Mouse (Mus musculus): ENCODE measurements around the gene Matn4. TPM values are rescaled to one million over a fixed set of nuclear protein-coding genes. Genes with fewer than 3 reads are reported as not detected.

Matn4 gene
- total RNA-seq (2021), result 10 to 100 TPM; 10.3 to 11.2 TPM
- long read RNA-seq, experiment 1, partial matches to known transcripts, result 1 of 3 reads
- long read RNA-seq, experiment 1, other reads (novel, unspliced or antisense), result 1 of 3 reads
- long read RNA-seq, experiment 2, partial matches to known transcripts, result 1 of 2 reads
- long read RNA-seq, experiment 2, other reads (novel, unspliced or antisense), result 0 of 2 reads

GRCm38 (mm10) chr2:164405060-164405459 is at the start of gene Matn4:
Gene Matn4, minus strand, starts transcription at chr2:164405160.
- DNase-seq (ENCODE audit: low spot score in 2 of 2), result no peak
- TF ChIP-seq CTCF (conservative IDR thresholded peaks at IDR 0.05), result no peak
- H3K4me3 ChIP-seq, result peak within 1 kb of the TSS; percentile 42
- peak within 1 kb of the TSS; percentile 51; the same call in 1 of the 2 replicates for H3K27ac ChIP-seq

DNA sequence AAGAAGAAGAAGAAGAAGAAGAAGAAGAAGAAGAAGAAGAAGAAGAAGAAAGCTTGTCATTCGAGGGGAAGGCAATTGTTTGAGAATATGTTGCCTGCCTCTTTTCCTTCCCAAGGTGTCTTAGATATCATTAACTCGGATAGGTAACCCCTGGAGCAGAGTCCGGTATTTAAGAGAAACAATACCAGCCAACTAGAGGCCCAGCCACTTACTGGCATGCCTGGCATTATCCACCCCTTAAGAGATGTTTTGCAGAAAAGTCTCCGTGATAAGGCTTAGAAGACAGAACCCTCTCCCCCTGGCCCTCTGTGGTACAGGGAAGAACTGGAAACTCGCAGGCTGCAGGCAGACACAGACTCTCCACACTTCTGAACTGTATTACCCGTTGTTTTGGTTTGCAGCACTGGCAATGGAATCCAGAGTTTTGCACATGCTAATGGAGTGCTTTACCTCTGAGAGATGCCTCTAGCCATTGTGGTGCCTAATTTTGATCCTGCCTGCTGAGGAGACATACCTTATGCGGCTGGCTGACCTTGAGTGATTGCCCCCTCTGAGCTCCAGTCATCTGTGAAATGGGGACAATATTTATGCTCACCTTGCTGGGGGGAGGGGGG is 49.0 kb upstream of the Matn4 start:
- no peak for TF ChIP-seq CTCF (conservative IDR thresholded peaks at IDR 0.05)
- no peak overlapping the region for H3K4me3 ChIP-seq
- H3K27ac ChIP-seq, result no peak overlapping the region
- DNase-seq (ENCODE audit: low spot score in 2 of 2), result no peak

- TF ChIP-seq CTCF (conservative IDR thresholded peaks at IDR 0.05), result no peak
- DNase-seq (ENCODE audit: low spot score in 2 of 2), result no peak
- Histone ChIP-seq H3K27ac (no peak overlapping the region), H3K4me3 (no peak overlapping the region)
Measured at GRCm38 (mm10) chr2:164453047-164453757, 48.2 kb upstream of the Matn4 start.

DNA sequence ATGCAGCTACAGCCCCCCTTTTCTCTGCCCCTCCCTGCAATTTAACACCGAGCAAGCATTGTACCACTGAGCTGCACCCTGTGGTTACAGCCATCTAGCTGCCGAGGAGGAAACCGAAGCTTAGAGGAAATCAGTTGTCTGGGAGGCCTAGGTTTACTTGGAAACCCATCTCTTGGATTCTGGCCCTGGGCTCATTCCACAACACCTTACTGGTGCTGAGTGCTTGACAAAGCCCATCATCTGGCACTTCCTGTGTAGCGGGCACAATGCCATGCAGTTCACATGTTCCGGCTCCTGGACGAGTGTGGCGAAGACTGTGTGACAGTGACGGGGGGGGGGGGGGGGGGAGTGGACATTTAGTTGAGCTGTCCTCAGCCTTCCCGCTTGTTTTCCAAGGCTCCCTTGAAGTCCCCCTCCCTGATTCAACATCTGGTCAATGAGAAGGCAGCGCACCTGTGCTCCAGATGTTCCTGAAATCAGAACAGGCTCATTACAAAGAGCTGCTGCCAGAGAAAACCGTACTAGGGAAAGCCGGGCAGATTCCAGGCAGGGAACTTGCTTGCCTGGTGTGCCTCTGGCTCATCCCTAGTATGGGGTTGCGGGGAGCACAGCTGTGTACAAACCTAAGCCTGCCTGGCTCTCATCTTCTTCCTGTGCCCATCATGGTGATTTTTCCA is 47.2 kb upstream of the Matn4 start:
- DNase-seq (ENCODE audit: low spot score in 2 of 2), result no peak
- no peak overlapping the region for H3K4me3 ChIP-seq
- H3K27ac ChIP-seq, result no peak overlapping the region
- no peak for TF ChIP-seq CTCF (conservative IDR thresholded peaks at IDR 0.05)

GRCm38 (mm10) chr2:164449341-164450042 is 44.5 kb upstream of the Matn4 start:
- TF ChIP-seq CTCF (conservative IDR thresholded peaks at IDR 0.05), result no peak
- no peak overlapping the region for H3K27ac ChIP-seq
- no peak overlapping the region for H3K4me3 ChIP-seq
- DNase-seq (ENCODE audit: low spot score in 2 of 2), result no peak

- no peak for DNase-seq (ENCODE audit: low spot score in 2 of 2)
- Histone ChIP-seq H3K27ac (no peak overlapping the region), H3K4me3 (no peak overlapping the region)
- TF ChIP-seq CTCF (conservative IDR thresholded peaks at IDR 0.05), result no peak
Measured at GRCm38 (mm10) chr2:164448921-164449320, 44.0 kb upstream of the Matn4 start.

DNA sequence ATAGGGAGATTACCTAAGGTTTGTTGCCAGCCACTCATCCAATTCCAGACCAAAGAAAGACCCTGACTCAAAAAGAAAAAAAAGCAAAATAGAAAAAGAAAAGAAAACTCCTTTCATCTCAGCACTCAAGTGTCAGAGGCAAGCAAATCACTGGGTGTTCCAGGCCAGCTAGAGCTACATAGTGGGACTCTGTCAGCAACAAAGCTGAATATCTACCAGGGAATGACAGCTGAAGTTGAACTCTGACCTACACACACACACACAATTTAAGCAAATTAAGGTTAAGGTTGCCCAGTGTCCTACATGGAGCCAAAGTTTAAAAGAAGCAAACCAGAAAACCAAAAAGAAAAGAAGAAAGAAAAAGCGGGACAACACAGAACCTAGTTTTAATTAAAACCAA is 43.2 kb upstream of the Matn4 start:
- H3K27ac ChIP-seq, result no peak overlapping the region
- no peak for DNase-seq (ENCODE audit: low spot score in 2 of 2)
- no peak for TF ChIP-seq CTCF (conservative IDR thresholded peaks at IDR 0.05)

GRCm38 (mm10) chr2:164446086-164446469 is 41.1 kb upstream of the Matn4 start:
- no peak for DNase-seq (ENCODE audit: low spot score in 2 of 2)
- TF ChIP-seq CTCF (conservative IDR thresholded peaks at IDR 0.05), result no peak
- H3K27ac ChIP-seq, result no peak overlapping the region
- H3K4me3 ChIP-seq, result no peak overlapping the region

More for the DNA sequence above, 43.2 kb upstream of the Matn4 start:
- no peak overlapping the region for H3K4me3 ChIP-seq

DNA sequence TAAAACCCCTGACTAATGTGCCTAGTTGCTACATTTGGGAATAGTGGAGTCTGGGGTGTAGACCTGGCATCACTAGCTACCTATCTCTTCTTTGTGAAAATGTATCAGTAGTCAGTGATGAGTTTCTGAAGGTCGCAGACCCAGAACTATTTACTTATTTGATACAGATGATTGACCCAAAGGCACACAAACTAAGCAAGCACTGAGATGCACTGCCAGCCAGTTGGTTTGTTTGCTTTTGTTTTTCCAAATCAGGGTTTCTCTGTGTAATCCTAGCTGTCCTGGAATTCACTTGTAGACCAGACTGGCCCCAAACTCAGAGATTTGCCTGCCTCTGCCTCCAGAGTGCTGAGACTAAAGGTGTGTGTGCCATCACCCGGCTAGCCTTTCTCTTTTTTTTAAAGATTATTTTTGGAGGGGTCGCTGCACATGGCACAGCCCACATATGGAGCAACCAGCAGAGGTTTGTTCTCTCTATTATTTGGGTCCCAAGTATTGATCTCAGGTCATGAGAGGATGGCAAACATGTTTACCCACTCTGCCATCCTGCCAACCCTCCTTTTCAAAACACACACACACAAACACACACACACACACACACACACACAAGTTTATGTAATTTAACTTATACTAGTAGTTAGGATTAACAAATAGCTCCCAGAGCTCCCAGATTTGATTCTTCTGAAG is 40.6 kb upstream of the Matn4 start:
- no peak for TF ChIP-seq CTCF (conservative IDR thresholded peaks at IDR 0.05)
- H3K27ac ChIP-seq, result no peak overlapping the region
- H3K4me3 ChIP-seq, result no peak overlapping the region
- DNase-seq (ENCODE audit: low spot score in 2 of 2), result no peak

DNA sequence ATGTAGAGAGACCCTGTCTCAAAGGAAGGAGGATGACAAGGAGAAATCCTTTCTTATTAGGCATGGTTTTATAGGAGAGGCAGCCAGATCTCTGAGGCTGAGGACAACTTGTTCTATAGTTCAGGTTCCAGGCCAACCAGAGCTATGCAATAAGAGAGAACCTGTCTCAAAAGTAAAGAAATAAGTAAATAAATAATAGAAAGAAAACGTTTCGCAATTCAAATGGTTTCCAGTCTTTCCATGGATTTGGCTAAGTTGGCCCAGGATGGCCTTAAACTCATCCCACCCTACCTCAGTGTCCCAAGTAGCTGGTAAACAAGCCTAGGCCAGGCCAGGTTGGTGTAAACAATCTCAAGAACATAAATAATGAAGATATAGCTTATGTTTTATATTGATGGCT is 39.7 kb upstream of the Matn4 start:
- no peak overlapping the region for H3K4me3 ChIP-seq
- no peak overlapping the region for H3K27ac ChIP-seq
- TF ChIP-seq CTCF (conservative IDR thresholded peaks at IDR 0.05), result no peak
- no peak for DNase-seq (ENCODE audit: low spot score in 2 of 2)

DNA sequence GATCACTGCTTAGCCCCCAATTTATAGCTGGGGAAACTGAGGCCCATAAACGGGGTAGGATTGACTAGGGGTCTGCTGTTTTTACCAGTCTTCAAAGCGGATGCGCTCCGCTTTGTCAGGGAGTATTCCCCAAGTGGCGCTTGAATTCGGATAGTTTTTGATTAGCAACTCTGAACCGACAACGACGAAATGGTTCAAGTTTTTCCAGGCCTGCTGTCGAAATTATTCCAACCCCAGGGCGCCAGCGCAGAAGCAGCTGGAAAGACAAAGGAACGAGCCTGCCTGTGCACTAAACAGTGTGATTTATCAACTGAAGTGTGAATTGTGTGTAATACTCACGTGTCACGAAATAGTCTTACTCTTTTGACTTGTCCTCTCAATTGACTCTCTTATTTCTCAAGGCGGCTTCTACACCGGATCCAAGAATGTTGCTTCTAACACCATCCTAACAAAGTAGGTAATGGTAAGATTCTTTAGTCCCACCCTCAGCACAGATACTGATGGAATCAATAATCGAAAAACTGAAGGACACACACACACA is 38.6 kb upstream of the Matn4 start, which contains the start of gene Sdc4:
Gene Sdc4, minus strand, starts transcription at position 428 of the 541 bp plus-strand sequence.
- no peak for TF ChIP-seq CTCF (conservative IDR thresholded peaks at IDR 0.05)
- Histone ChIP-seq H3K4me3 (peak within 1 kb of the TSS; percentile 51), H3K27ac (peak within 1 kb of the TSS; percentile 81)
- DNase-seq (ENCODE audit: low spot score in 2 of 2), result no peak

- Histone ChIP-seq H3K27ac (peak overlapping the region; percentile 81), H3K4me3 (peak overlapping the region; percentile 51)
- peak; percentile 55 to 64 for DNase-seq (ENCODE audit: low spot score in 2 of 2)
- TF ChIP-seq CTCF (conservative IDR thresholded peaks at IDR 0.05), result peak; percentile 53
Measured at GRCm38 (mm10) chr2:164443051-164443437, 38.1 kb upstream of the Matn4 start.
